Mouse (Mus musculus): ENCODE measurements at regions not wholly inside any gene's neighbourhood (a gene's known extent, or its start where the extent isn't known, plus 50 kb on each side); places are given as distances from the start of the nearest gene placed in this dataset.
"Not testable (repeated sequence)": the region's sequence is repeated elsewhere in the genome, so short reads cannot be mapped to it uniquely, and the experiment has no call there.

DNA sequence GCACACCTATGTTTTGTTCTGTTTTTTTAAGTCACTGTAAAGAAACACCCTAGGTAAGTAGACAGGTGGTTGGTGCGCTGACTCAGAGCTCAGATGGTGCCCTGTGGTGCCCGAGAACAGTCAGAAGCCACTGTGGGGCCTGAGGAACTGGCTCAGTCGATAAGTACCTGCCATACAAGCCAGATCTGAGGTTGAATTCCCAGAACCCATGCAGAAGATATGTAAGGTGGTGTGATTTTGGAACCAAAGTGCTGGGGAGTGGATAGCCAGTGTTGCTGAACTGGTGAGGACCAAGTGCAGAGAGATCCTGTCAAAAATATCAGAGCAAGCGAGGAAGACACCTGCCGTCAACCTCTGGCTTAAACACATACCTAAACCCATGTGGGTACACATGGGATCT, 65.4 kb downstream of the Chst1 start:
- DNase-seq: no peak
- intact Hi-C loops (cut with DNase I): no loop called here

DNA sequence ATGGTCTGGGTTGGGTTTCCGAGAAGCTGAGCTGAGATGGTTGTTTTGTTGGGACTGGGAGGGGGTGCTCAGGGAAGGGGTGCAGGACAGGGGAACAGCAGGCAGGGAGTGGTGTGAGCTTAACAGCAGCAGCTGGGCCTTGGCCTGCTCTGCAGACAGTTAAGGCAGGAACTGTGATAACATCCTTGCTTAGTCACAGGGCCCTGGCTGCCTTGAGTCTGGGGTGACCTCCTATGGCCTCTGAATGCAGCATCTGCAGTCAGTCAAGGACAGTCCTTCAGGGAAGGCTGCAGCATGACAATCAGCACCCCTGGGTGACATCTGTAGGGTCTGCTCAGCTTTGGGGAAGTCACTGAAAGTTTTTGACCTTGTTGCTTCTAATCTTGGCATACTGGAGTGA, 67.7 kb downstream of the Chst1 start:
- intact Hi-C loops (cut with DNase I): no loop called here
- no peak for DNase-seq

DNA sequence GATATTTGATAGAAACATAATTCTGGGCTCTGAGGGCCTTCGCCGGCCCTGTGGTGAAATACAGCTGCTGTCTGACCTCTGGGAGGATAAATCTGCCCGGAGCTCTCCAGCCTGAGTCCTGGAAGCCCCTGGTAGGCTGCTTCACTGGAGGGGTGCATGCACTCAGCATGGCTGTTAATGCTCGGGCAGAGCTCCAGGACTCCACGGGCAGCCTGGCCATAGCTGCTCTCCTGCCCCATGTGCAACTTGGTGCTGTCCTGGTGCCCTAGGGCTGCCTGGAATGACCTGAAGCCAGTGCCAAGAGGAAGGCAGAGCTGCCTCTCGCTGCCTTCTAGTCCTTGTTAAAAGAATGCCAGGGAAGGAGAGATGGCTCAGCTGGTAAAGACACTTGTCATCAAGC, 68.2 kb downstream of the Chst1 start:
- intact Hi-C loops (cut with DNase I): no loop called here
- peak; percentile 58 for DNase-seq

DNA sequence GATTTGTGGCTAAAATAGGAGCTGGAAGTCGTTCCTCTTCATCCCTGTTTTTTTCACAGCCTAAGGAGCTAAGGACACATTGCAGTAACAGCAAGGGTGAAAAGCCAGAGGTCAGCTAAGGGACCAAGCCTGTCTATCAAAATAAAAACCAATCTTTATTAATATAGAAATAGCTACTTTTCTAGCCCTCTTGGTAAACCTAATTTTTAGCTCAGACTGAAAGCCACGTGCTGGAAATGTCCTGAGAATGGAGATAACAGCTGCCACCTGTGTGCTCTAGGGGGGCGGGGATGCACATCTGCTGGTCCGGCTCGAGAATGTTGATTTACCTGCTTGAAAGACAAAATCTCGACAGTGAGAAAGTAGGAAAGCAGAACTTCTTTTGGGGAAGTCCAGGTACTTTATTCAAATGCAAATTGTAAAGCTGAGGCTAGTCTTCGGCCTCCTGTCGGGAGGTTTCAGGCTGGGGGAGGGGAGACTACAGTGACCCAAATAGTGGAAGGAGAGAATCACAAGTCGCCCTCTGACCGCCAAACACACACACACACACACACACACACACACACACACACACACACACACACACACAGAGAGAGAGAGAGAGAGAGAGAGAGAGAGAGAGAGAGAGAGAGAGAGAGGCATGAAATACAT, 70.0 kb downstream of the Chst1 start:
- DNase-seq; intact Hi-C loops (cut with DNase I): not testable (repeated sequence)

DNA sequence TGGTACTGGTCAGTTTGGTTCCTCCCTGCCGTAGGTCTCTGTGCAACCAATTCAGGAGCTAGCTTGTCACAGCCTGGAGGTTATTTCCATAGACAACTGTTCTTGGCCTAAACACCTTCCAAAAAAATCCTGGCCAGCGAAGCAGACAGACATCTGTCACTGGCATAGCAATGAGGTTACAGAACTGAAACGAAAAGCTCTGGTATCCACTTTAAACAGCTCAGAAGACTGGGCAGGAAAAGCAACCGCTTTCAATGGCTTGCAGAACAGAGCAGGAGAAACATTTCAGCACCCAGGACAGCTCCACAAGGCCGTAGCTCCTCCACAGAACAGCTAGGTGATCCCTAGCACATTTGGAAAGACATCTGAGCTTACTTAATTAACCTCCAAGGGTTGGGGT, 72.1 kb downstream of the Chst1 start:
- DNase-seq: peak; percentile 18
- intact Hi-C loops (cut with DNase I): no loop called here

DNA sequence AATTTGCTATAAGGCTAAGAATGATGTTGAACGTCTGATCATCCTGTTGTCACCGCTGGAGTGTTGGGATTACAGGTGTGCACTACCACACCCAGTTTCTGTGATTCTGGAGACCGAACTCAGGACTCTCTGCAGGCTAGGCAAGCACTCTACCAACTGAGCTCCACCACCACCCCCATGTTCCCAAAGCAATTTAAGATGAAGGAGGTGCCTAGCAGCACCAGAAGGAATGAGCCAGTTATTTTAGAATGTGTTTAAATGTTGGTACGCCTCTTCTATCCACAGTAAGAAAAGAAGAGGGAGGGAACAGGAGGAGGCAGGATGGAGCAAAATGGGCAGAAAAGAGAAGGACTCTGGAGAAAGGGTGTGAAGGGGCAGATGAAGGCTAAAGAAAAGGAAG, 72.6 kb downstream of the Chst1 start:
- DNase-seq: no peak
- intact Hi-C loops (cut with DNase I): no loop called here

DNA sequence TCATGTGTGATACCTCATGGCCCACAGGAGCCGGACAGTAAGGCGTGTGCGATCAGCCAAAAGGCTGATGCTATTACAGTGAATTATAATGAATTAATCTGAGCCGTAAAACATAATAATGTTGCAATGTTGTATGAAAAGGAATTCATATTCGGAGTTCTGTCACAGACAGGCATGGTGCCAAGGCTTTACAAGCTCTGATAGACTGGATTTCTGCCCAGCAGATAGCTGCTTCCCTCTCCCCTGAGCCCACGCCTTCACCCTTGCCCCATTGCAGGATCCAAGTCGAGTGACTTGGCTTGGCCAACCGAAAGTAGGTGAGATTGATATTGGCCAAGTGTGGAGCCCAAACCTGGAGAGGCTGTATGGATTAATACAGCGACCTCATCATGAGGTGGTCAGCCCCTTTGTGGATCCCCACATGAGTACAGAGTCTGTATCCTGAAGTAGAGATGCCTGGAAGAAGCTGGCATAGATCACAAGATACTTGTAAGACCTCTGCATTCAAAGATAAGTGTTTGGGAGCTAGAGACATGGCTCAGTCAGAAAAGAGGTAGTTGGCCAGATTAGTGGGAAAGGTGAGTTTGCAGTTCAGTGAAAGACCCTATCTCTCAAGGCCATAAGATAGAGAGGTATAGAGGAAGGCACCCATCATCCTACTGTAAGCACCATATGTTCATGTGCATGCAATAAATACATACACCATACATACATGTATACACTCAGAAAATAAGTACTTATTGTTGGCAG, 73.7 kb downstream of the Chst1 start:
- no peak for DNase-seq
- intact Hi-C loops (cut with DNase I): no loop called here

DNA sequence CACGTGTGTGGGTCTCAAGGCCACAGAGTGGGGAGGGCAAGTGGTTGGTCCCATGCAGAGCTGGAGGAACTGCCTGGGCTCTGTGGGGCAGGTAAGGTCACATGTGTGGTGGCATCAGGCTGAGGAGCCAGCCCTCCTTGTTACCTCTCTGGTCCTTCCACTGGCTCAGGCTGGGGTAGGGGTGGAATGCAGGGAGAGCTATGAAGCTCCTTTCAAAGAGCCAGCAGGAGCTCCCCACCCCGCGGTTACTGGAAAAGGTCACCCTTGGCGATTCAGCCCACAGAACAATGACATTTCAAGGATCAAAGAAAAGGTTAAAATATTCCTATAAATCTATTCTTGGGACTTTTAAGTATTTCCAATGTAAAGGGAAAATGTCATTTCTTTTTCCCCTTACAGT, 74.4 kb downstream of the Chst1 start:
- intact Hi-C loops (cut with DNase I): no loop called here
- no peak for DNase-seq

DNA sequence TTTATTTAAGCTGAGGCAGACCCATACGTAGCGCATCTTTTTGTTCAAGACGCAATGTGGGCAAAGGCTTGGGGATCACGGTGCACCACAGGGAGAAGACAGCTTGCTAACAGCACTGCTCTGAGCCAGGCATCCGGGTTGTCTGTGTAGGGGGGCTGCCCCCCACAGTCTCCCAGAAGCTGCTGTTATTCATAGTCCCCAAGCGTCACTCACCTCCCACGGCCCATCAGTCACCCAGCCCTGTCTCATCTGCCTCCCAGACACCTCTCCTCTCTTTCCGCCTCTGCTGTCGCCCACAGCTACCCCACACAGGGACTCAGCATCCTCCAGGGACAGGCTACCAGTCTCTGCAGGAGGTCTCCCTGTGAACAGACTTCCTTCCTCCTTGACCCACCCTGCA, 75.7 kb downstream of the Chst1 start:
- DNase-seq: no peak
- intact Hi-C loops (cut with DNase I): no loop called here

DNA sequence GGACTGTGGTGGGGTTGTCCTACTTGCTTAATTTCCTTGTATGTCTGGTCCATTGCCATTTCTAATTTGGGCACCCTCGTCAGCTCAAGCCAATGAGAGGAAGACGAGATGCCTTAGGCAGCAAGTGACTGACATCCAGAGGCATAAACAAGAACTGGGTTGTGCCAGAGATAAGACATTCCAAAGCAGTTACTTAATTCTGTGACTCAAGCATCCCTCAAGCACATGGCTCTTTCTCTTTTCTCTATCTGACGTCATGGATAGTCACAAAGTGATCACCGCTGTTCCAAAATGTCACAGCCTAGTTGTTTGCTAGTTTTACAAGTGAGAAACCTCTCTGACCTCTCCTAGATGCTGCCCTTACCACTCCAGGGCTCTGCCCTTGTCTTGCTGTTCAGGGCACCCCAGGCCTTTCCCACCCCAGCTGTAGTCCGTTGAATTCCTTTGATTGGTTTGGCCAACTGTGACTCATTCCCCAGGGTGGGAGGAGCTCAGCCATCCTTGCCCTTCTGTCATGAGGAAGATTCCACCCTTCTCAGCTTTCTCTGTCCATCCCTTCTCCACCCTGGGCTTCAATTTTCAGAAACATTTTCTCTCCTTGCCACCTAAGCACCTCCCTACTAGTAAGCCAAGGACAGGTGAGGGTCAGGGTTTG, 78.9 kb downstream of the Chst1 start:
- DNase-seq: no peak
- intact Hi-C loops (cut with DNase I): no loop called here

DNA sequence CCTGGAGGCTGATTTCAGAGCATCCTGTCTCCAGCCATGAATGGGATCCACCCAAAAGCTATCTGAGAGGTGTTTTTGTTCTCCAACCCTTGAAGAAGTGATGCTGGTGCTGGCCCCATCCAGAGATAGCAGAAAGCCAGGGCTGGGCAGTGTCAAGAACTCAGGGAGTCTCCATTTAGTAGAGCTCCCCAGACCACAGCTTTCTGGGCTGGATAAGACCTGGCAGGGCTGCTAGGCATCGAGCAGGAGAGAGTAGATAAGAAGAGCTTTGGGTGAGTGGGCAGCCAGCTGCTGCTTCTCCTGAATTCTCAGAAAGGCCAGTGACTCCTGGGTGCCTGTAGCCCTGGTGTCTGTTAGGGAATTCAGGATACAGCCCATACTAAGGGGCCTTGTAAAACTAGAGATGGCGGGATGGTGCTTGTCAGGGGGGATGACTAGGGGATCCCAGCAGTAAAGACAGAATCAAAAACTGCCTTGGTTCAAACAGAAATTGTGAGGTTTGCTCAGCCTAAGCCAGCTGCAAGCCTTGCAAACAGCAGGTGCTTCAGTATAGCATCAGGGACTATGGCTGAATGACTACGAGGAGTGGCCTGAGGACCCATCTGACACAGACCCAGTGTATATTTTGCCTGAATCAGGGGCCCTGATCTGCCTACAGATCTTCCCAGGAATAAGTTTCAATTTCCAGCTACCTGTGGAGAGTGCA, 79.6 kb downstream of the Chst1 start:
- intact Hi-C loops (cut with DNase I): no loop called here
- DNase-seq: no peak

DNA sequence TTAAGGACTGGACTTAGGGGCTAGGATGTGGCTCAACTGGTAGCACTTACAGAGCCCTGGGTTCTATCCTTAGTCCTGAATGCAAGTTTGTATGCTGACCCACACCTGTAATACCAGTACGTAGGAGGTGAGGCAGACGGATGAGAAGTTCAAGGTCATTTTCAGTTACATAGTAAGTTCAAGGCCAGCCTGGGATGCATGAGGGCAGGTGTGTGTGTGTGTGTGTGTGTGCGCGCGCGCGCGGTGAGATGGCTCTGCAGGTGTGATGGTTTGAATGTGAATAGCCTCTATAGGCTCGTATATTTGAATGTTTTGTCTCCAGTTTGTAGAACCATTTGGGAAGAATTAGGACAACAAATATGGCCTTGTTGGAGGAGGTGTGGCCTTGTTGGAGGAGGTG, 82.7 kb downstream of the Chst1 start:
- no peak for DNase-seq
- intact Hi-C loops (cut with DNase I): no loop called here

DNA sequence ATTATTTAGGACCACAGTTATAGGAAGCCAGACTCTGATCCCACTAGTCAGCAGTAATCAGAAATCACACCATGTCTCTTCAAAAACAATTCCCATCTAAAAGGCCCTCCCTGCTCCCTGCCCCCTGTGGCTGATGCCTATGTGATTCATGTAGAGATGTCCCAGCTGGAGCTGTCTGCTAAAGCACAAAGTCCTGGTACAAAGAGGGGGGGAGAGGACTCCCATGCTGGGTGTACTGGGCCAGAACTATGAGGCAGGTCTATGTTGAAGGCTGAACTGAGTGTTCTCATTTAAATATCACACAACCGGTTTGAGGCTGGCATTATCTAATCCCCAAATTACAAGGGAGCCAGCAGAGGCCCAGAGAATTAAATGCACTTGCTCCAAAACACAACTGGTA, 88.2 kb downstream of the Chst1 start:
- intact Hi-C loops (cut with DNase I): no loop called here
- no peak for DNase-seq

DNA sequence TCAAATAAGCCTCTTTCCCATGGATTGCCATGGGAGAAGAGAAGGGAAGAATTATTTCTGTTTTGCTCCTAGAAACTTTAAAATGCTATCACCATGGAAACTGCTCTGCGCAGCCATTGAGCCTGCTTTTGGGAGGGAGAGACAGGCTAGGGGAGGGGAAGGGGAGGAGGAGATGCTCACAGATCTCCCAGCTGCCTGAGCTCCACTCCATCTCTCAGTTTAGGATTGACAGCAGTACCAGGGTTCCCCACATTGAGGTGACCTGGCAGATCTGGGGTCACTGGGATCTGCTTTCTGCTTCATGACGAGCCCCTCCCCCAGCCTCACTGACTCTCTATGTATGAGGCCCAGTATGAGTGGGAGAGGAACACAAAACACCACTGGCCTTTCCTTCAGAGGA, 89.7 kb downstream of the Chst1 start:
- no peak for DNase-seq
- intact Hi-C loops (cut with DNase I): no loop called here

DNA sequence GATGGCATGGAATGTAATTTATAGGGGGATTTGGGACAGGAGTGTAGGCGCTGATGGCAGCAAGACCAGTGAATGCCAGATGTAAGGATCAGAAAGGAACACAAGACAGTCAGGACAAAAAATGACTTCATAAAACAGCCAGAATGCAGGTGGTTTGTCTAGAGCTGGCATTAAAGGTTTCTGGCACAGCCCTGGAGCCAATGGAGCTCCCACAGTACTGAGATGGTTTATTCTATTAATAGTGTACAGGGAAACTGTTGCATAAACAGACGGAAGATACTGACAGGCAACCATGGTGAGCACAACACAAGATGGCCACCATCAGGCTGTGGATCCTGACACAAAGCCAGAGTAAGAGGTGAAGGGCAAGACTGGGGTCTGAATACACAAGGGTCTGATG, 90.8 kb downstream of the Chst1 start:
- intact Hi-C loops (cut with DNase I): loop anchor here (10.0 kb wide), 2 partner anchors 124 to 206 kb away; no protein-coding TSS in a partner anchor
- no peak for DNase-seq

DNA sequence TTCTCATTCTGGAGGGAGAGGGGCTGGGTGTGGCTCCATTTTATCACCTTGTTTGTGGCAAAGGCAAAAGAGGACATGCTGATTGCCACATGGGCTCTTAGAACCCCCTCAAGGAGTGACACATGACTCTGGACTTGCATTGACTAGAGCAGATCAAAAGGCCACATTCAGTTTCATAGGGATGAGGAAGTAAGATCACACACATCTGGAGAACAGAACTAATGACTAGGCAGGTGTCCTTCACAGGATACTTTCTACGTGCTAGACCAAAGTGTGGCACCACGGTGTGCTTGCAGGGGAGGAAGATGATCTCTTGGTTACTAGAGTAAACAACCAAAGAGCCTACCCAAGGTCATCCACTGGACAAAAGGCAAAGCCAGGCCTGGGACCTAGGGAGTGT, 91.9 kb downstream of the Chst1 start:
- DNase-seq: no peak
- intact Hi-C loops (cut with DNase I): loop anchor here (10.0 kb wide), 2 partner anchors 123 to 207 kb away; no protein-coding TSS in a partner anchor

DNA sequence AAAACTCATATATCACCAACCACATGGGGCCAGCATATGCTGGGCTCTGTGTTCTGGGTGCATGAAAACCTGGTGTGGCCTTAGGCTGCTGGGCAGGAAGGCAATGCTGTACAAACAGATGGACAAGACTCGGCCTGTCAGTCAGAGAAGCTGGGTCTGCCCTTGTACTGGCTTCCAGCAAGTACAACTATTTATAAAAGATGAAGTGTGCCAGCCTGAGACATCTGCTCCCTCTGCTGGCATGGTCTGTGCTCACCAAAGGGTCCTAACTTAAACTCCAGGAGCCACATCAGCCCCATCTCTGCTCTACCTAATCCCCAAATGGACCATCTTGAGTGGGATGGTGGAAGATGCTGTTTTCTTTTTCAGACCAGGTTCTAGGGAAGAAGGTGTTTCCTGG, 93.1 kb downstream of the Chst1 start:
- DNase-seq: peak; percentile 40
- intact Hi-C loops (cut with DNase I): loop anchor here (10.0 kb wide), 2 partner anchors 122 to 208 kb away; no protein-coding TSS in a partner anchor

DNA sequence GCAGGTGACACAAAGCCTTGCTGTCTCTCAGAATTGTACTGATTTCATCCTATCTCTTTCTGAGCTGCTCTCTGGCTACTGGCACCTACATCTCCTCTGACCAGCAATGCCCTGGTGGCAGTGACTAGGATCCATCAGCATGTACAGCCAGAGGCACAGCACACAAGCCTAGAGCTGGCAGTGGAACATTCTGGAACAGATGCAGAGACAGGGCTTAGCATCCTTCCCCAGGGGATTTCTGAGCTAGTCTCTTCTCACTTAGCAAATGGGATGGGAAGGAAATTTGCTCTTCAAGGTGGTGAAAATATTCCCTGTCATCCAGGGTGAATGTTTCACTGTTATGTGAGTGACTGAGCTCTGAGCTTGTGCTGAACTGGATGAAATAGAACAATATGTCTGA, 93.5 kb downstream of the Chst1 start:
- intact Hi-C loops (cut with DNase I): loop anchor here (10.0 kb wide), 2 partner anchors 122 to 208 kb away; no protein-coding TSS in a partner anchor
- DNase-seq: no peak

DNA sequence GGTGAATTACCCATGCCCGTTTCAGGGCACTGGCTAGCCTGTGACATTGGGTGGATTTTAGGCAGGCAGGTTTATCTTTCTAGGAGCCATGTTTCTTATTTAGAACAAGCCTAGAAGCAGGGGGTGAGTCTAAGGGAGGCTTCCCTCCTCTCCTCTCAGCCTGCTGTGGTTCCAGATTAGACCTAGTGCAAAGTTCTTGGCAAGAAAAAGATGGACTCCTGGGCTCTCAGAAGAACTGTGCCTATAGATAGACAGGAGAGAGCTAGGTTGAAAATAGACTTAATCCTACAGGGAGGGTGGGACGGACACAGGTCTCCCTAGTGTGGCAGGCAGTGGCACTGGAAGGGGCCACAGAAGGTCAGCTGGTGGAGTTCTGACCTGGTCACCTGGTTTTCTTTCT, 95.3 kb downstream of the Chst1 start:
- no peak for DNase-seq
- intact Hi-C loops (cut with DNase I): loop anchor here (10.0 kb wide), 2 partner anchors 120 to 210 kb away; no protein-coding TSS in a partner anchor

DNA sequence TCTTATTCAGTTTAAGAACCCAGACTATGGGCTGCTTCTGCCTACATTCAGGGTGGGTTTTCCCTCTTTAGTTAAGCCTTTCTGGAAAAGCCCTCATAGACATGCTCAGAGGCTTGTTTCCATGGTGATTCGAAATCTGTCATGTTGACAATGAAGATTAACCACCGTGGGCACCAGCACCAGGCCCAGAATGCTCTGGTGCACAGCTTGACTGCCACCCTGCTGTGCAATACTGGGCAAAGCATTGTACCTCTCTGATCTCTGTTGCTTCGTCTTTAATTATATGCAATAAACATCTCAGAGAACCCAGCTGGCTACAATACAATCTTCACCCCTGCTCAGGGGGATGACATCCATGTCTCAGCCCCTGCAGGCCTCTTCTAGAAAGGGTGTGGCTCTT, 96.4 kb downstream of the Chst1 start:
- intact Hi-C loops (cut with DNase I): loop anchor here (10.0 kb wide), 2 partner anchors 119 to 211 kb away; no protein-coding TSS in a partner anchor
- DNase-seq: no peak

DNA sequence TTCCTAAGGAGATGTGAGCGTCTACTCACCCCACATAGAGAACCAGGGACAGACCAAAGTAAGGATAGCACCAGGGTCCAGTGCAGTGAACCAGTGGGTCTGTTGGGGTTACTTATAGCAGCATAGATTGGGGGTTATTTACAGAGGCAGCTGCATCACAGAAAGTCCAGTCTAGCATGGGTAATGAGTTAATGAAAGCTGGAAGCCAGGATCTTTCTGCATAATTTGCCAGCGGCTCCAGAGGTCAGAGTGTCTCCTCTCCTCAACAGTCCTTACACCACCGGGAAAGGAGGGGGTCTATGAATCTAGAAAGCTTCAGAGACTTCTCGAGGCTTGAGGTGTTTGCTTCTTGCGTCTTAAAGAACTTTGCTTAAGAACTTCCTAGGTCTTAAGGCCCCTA, 98.2 kb downstream of the Chst1 start:
- DNase-seq: no peak
- intact Hi-C loops (cut with DNase I): loop anchor here (10.0 kb wide), 2 partner anchors 117 to 213 kb away; no protein-coding TSS in a partner anchor

Data from left cerebral cortex, postnatal 4 days (tissue).